Mouse (Mus musculus) limb, embryonic 10.5 days (tissue): ENCODE data around the gene Emc3. TPM values are rescaled to one million over a fixed set of nuclear protein-coding genes. Genes with fewer than 3 reads are reported as not detected.
A peak's percentile ranks its signal among the peaks of the same experiment; 100 is the strongest.

Experiments
- DNase-seq: peaks from one replicate; pipeline ENCODE4 v3.0.0-alpha.2; 2017; ENCODE audit warnings: low spot score
- H3K27ac ChIP-seq: fragments of 300-500 bp; sonication (generic); 2 replicates; pipeline ENCODE4 v1.5.1; 2016; ENCODE audit warnings: mild to moderate bottlenecking
- H3K27me3 ChIP-seq: fragments of 300-500 bp; sonication (generic); 2 replicates; pipeline ENCODE4 v1.6.1; 2016; ENCODE audit warnings: low read depth, mild to moderate bottlenecking; ENCODE audit not compliant: poor library complexity, severe bottlenecking
- H3K36me3 ChIP-seq: fragments of 300-500 bp; sonication (generic); 2 replicates; pipeline ENCODE4 v1.6.1; 2016; ENCODE audit warnings: mild to moderate bottlenecking, moderate library complexity
- H3K4me1 ChIP-seq: fragments of 300-500 bp; sonication (generic); 2 replicates; pipeline ENCODE4 v1.6.1; 2016
- H3K4me3 ChIP-seq: fragments of 300-500 bp; sonication (generic); 2 replicates; pipeline ENCODE4 v1.5.1; 2016; ENCODE audit warnings: mild to moderate bottlenecking, moderate library complexity
- H3K9me3 ChIP-seq: fragments of 300-500 bp; sonication (generic); replicated peaks from 2 replicates; pipeline ENCODE4 v1.6.1; 2016; ENCODE audit warnings: mild to moderate bottlenecking
- WGBS: fragments of 180-500 bp; shearing (Covaris S2); methylation state at CpG from one replicate; pipeline ENCODE4 v1.1.7; 2016; 5-methylcytosine and 5-hydroxymethylcytosine counted together
- polyA plus RNA-seq: library from polyadenylated mRNA; unstranded; fragments of >200 nt; fragmentation: Nextera tagmentation; extraction: Ambion mirVana; gene quantifications from 2 replicates; pipeline ENCODE4 v1.2.1, GENCODE M21; 2016

Emc3 gene
- polyA plus RNA-seq, 1 experiment from 2014 or later: 75.9 TPM

- 95% methylated on average over 3 of the region's 3 CpGs for WGBS
- Histone ChIP-seq H3K4me3 (no peak overlapping the region), H3K9me3 (no peaks in the 10 kb centered on the region), H3K4me1 (no peaks in the 10 kb centered on the region), H3K27ac (no peak overlapping the region), H3K36me3 (peaks cover 68% of the 10 kb centered on the region), H3K27me3 (no peaks in the 10 kb centered on the region)
- DNase-seq: no peak
Measured at GRCm38 (mm10) chr6:113514600-113514999, 16.9 kb downstream of the Emc3 start.

- H3K27me3 ChIP-seq: no peaks in the 10 kb centered on the region
- H3K9me3 ChIP-seq: no peaks in the 10 kb centered on the region
- no peak for DNase-seq
- H3K27ac ChIP-seq: no peak overlapping the region
- 92% methylated on average over 6 of the region's 6 CpGs for WGBS
- 0 out of 2 replicates have a peak, but pooled peaks cover under 1% of the 10 kb centered on the region for H3K4me1 ChIP-seq
- H3K36me3 ChIP-seq: peaks cover 62% of the 10 kb centered on the region
- no peak overlapping the region for H3K4me3 ChIP-seq
Measured at GRCm38 (mm10) chr6:113513944-113514343, 17.5 kb downstream of the Emc3 start.

GRCm38 (mm10) chr6:113508947-113509280 is 22.5 kb downstream of the Emc3 start:
- Histone ChIP-seq H3K36me3 (peaks cover 11% of the 10 kb centered on the region), H3K4me1 (0 out of 2 replicates have a peak, but pooled peaks cover 5% of the 10 kb centered on the region), H3K4me3 (no peak overlapping the region), H3K27me3 (no peaks in the 10 kb centered on the region), H3K9me3 (no peaks in the 10 kb centered on the region), H3K27ac (no peak overlapping the region)
- peak; percentile 26 for DNase-seq
- 62% methylated on average over 5 of the region's 5 CpGs for WGBS

GRCm38 (mm10) chr6:113508272-113508946 is 23.0 kb downstream of the Emc3 start:
- 76% methylated on average over 7 of the region's 7 CpGs for WGBS
- H3K9me3 ChIP-seq: no peaks in the 10 kb centered on the region
- H3K27me3 ChIP-seq: no peaks in the 10 kb centered on the region
- 0 out of 2 replicates have a peak, but pooled peaks cover 5% of the 10 kb centered on the region for H3K4me1 ChIP-seq
- DNase-seq: peak; percentile 18
- no peak overlapping the region for H3K4me3 ChIP-seq
- peaks cover 6% of the 10 kb centered on the region for H3K36me3 ChIP-seq
- no peak overlapping the region for H3K27ac ChIP-seq

GRCm38 (mm10) chr6:113507130-113507529 is 24.3 kb downstream of the Emc3 start:
- Histone ChIP-seq H3K36me3 (no peaks in the 10 kb centered on the region; the same call in 1 of the 2 replicates), H3K4me3 (no peak overlapping the region), H3K4me1 (0 out of 2 replicates have a peak, but pooled peaks cover 5% of the 10 kb centered on the region), H3K9me3 (no peaks in the 10 kb centered on the region), H3K27me3 (peaks cover 12% of the 10 kb centered on the region), H3K27ac (no peak overlapping the region)
- no peak for DNase-seq

- Histone ChIP-seq H3K4me1 (peaks cover 12% of the 10 kb centered on the region), H3K27me3 (peaks cover 26% of the 10 kb centered on the region), H3K36me3 (no peaks in the 10 kb centered on the region), H3K9me3 (no peaks in the 10 kb centered on the region), H3K4me3 (no peak overlapping the region), H3K27ac (no peak overlapping the region)
- WGBS: 87% methylated on average over 1 of the region's 1 CpGs
- DNase-seq: no peak
Measured at GRCm38 (mm10) chr6:113505689-113506088, 25.8 kb downstream of the Emc3 start.

- DNase-seq: no peak
- no peaks in the 10 kb centered on the region for H3K9me3 ChIP-seq
- 87% methylated on average over 2 of the region's 2 CpGs for WGBS
- peaks cover 49% of the 10 kb centered on the region for H3K27me3 ChIP-seq
- no peaks in the 10 kb centered on the region for H3K36me3 ChIP-seq
- peaks cover 7% of the 10 kb centered on the region for H3K4me1 ChIP-seq
- no peak overlapping the region for H3K4me3 ChIP-seq
- H3K27ac ChIP-seq: no peak overlapping the region
Measured at GRCm38 (mm10) chr6:113502801-113503200, 28.7 kb downstream of the Emc3 start.

GRCm38 (mm10) chr6:113501388-113502084 is 29.9 kb downstream of the Emc3 start, which contains the start of gene Prrt3:
Gene Prrt3 (minus strand): TSS chr6:113501931.
- peak; percentile 51 for DNase-seq
- Histone ChIP-seq H3K27me3 (peaks cover 62% of the 10 kb centered on the region), H3K36me3 (no peaks in the 10 kb centered on the region), H3K27ac (peak within 1 kb of the TSS; percentile 42; the same call in 1 of the 2 replicates), H3K4me3 (peak within 1 kb of the TSS; percentile 54), H3K9me3 (no peaks in the 10 kb centered on the region), H3K4me1 (peaks cover 7% of the 10 kb centered on the region)
- 3% methylated on average over 32 of the region's 32 CpGs for WGBS

GRCm38 (mm10) chr6:113499346-113499745 is 32.1 kb downstream of the Emc3 start:
- Histone ChIP-seq H3K4me1 (peaks cover 23% of the 10 kb centered on the region), H3K36me3 (no peaks in the 10 kb centered on the region), H3K4me3 (no peak overlapping the region), H3K27ac (no peak overlapping the region), H3K27me3 (peaks cover 84% of the 10 kb centered on the region), H3K9me3 (no peaks in the 10 kb centered on the region)
- no peak for DNase-seq
- WGBS: 84% methylated on average over 6 of the region's 6 CpGs

- no peaks in the 10 kb centered on the region for H3K9me3 ChIP-seq
- H3K36me3 ChIP-seq: peaks cover 15% of the 10 kb centered on the region
- DNase-seq: peak; percentile 52
- peak overlapping the region; percentile 52 for H3K4me3 ChIP-seq
- H3K27me3 ChIP-seq: peaks cover 78% of the 10 kb centered on the region
- H3K27ac ChIP-seq: 0 out of 2 replicates have a peak overlapping the region, but pooled peaks have one; percentile 20
- WGBS: 46% methylated on average over 28 of the region's 28 CpGs
- H3K4me1 ChIP-seq: peaks cover 20% of the 10 kb centered on the region
Measured at GRCm38 (mm10) chr6:113495071-113495675, 36.3 kb downstream of the Emc3 start.

GRCm38 (mm10) chr6:113494258-113494788 is 37.1 kb downstream of the Emc3 start:
- Histone ChIP-seq H3K4me1 (peaks cover 20% of the 10 kb centered on the region), H3K27me3 (peaks cover 70% of the 10 kb centered on the region), H3K9me3 (no peaks in the 10 kb centered on the region), H3K27ac (peak overlapping the region; percentile 74), H3K4me3 (peak overlapping the region; percentile 52), H3K36me3 (peaks cover 23% of the 10 kb centered on the region)
- 1% methylated on average over 54 of the region's 54 CpGs for WGBS
- peak; percentile 84 for DNase-seq

- Histone ChIP-seq H3K27ac (0 out of 2 replicates have a peak overlapping the region, but pooled peaks have one; percentile 10), H3K4me1 (peaks cover 32% of the 10 kb centered on the region), H3K36me3 (peaks cover 26% of the 10 kb centered on the region), H3K9me3 (no peaks in the 10 kb centered on the region), H3K4me3 (no peak overlapping the region), H3K27me3 (peaks cover 56% of the 10 kb centered on the region)
- 75% methylated on average over 24 of the region's 24 CpGs for WGBS
- no peak for DNase-seq
Measured at GRCm38 (mm10) chr6:113492101-113492864, 39.2 kb downstream of the Emc3 start.
